Mouse (Mus musculus): Measurements from ENCODE around the gene Oxld1. TPM values are rescaled to one million over a fixed set of nuclear protein-coding genes. Genes with fewer than 3 reads are reported as not detected.
"Not testable (repeated sequence)": the region's sequence is repeated elsewhere in the genome, so short reads cannot be mapped to it uniquely, and the experiment has no call there.

Oxld1 gene
- total RNA-seq, 2 experiments from 2014 or later: 19.8 to 30.4 TPM

GRCm38 (mm10) chr11:120426727-120427126 lies 31.1 kb downstream of the Oxld1 start:
- no peak for DNase-seq (ENCODE audit: low spot score in 2 of 2)

GRCm38 (mm10) chr11:120423569-120424295 lies 34.1 kb downstream of the Oxld1 start:
- DNase-seq (ENCODE audit: low spot score in 2 of 2): peak; percentile 68 to 69

- peak in 1 of 2 experiments; percentile 16 for DNase-seq (ENCODE audit: low spot score in 2 of 2)
Observed at GRCm38 (mm10) chr11:120422651-120423568, 35.0 kb downstream of the Oxld1 start.

GRCm38 (mm10) chr11:120418592-120418991 lies 39.3 kb downstream of the Oxld1 start:
- DNase-seq (ENCODE audit: low spot score in 2 of 2): no peak

GRCm38 (mm10) chr11:120417852-120418251 lies 40.0 kb downstream of the Oxld1 start:
- no peak for DNase-seq (ENCODE audit: low spot score in 2 of 2)

- DNase-seq (ENCODE audit: low spot score in 2 of 2): not testable (repeated sequence)
Observed at GRCm38 (mm10) chr11:120413621-120414020, 44.2 kb downstream of the Oxld1 start.

Other genes with a start within 250 kb of the Oxld1 start
- gene Bahcc1, start 225.1 kb downstream of the Oxld1 start, total RNA-seq (2021): 1 to 10 TPM; 7.8 to 8.9 TPM
- 1,000 to 10,000 TPM in 1 of 2 experiments, 100 to 1,000 TPM in 1; 972 to 2,157 TPM for gene Actg1, start 109.5 kb downstream of the Oxld1 start, total RNA-seq (2021)
- under 1 TPM in 1 of 2 experiments, not detected in 1; 0.33 TPM for gene Fscn2, start 96.5 kb downstream of the Oxld1 start, total RNA-seq (2021)
- gene Faap100, start 79.3 kb downstream of the Oxld1 start, total RNA-seq (2021): 10 to 100 TPM; 15.1 to 19.7 TPM
- 10 to 100 TPM; 85.2 to 95.8 TPM for gene Nploc4, start 20.4 kb downstream of the Oxld1 start, total RNA-seq (2021)
- 1 to 10 TPM in 1 of 2 experiments, not detected in 1; 4.5 TPM for gene Tspan10, start 15.4 kb downstream of the Oxld1 start, total RNA-seq (2021)
- under 1 TPM in 1 of 2 experiments, not detected in 1; 0.27 TPM for gene Pde6g, start 4.6 kb downstream of the Oxld1 start, total RNA-seq (2021)
- 10 to 100 TPM; 36.0 to 37.3 TPM for gene Ccdc137, start within 50 bp of the Oxld1 start, total RNA-seq (2021)
- 10 to 100 TPM; 21.5 to 22.3 TPM for gene Arl16, start 9.5 kb upstream of the Oxld1 start, total RNA-seq (2021)
- 100 to 1,000 TPM; 104 to 140 TPM for gene Mrpl12, start 26.5 kb upstream of the Oxld1 start, total RNA-seq (2021)
- 100 to 1,000 TPM in 1 of 2 experiments, 10 to 100 TPM in 1; 97.2 to 106 TPM for gene Slc25a10, start 33.8 kb upstream of the Oxld1 start, total RNA-seq (2021)
- gene Gcgr, start 72.6 kb upstream of the Oxld1 start, total RNA-seq (2021): 1 to 10 TPM in 1 of 2 experiments, under 1 TPM in 1; 0.96 to 3.0 TPM
- 10 to 100 TPM; 46.6 to 57.8 TPM for gene Mcrip1, start 91.7 kb upstream of the Oxld1 start, total RNA-seq (2021)
- 1 to 10 TPM in 1 of 2 experiments, under 1 TPM in 1; 0.42 to 1.1 TPM for gene Ppp1r27, start 93.1 kb upstream of the Oxld1 start, total RNA-seq (2021)
- gene P4hb, start 115.2 kb upstream of the Oxld1 start, total RNA-seq (2021): 100 to 1,000 TPM; 440 to 468 TPM
- gene Arhgdia, start 123.6 kb upstream of the Oxld1 start, total RNA-seq (2021): 100 to 1,000 TPM; 326 to 340 TPM
- 10 to 100 TPM; 80.7 to 92.4 TPM for gene Alyref, start 140.3 kb upstream of the Oxld1 start, total RNA-seq (2021)
- gene Anapc11, start 140.4 kb upstream of the Oxld1 start, total RNA-seq (2021): 10 to 100 TPM; 75.5 to 95.4 TPM
- 1 to 10 TPM in 1 of 2 experiments, not detected in 1; 1.2 TPM for gene Npb, start 150.4 kb upstream of the Oxld1 start, total RNA-seq (2021)
- 100 to 1,000 TPM; 300 to 301 TPM for gene Pcyt2, start 159.9 kb upstream of the Oxld1 start, total RNA-seq (2021)
- 10 to 100 TPM; 34.3 to 70.6 TPM for gene Sirt7, start 167.2 kb upstream of the Oxld1 start, total RNA-seq (2021)
- gene Mafg, start 175.5 kb upstream of the Oxld1 start, total RNA-seq (2021): 10 to 100 TPM; 56.3 to 69.3 TPM
- gene Pycr1, start 185.7 kb upstream of the Oxld1 start, total RNA-seq (2021): 1 to 10 TPM; 1.4 to 2.1 TPM
- gene Myadml2, start 190.1 kb upstream of the Oxld1 start, total RNA-seq (2021): under 1 TPM in 1 of 2 experiments, not detected in 1; 0.99 TPM
- 1 to 10 TPM; 2.8 to 6.6 TPM for gene Notum, start 203.1 kb upstream of the Oxld1 start, total RNA-seq (2021)
- gene Aspscr1, start 214.9 kb upstream of the Oxld1 start, total RNA-seq (2021): 10 to 100 TPM; 62.6 to 77.7 TPM

Measured in adrenal gland, adult 18-20 months (tissue).